Mouse (Mus musculus): Measurements from ENCODE around the gene Decr2.
"Not testable (repeated sequence)": the region's sequence is repeated elsewhere in the genome, so short reads cannot be mapped to it uniquely, and the experiment has no call there.

The Decr2 gene

GRCm38 (mm10) chr17:26057787-26058567, 32.2 kb downstream of the Decr2 start:
- no peak for DNase-seq (ENCODE audit: low spot score in 2 of 2)

GRCm38 (mm10) chr17:26057278-26057677, 32.9 kb downstream of the Decr2 start:
- DNase-seq (ENCODE audit: low spot score in 2 of 2), result no peak

GRCm38 (mm10) chr17:26055164-26055563, 35.0 kb downstream of the Decr2 start:
- DNase-seq (ENCODE audit: low spot score in 2 of 2), result no peak

- DNase-seq (ENCODE audit: low spot score in 2 of 2), result no peak
Measured at GRCm38 (mm10) chr17:26054133-26054845, 35.8 kb downstream of the Decr2 start.

- DNase-seq (ENCODE audit: low spot score in 2 of 2), result no peak
Measured at GRCm38 (mm10) chr17:26052706-26053105, 37.4 kb downstream of the Decr2 start.

GRCm38 (mm10) chr17:26052074-26052473, 38.1 kb downstream of the Decr2 start:
- no peak for DNase-seq (ENCODE audit: low spot score in 2 of 2)

GRCm38 (mm10) chr17:26048118-26048517, 42.0 kb downstream of the Decr2 start:
- no peak for DNase-seq (ENCODE audit: low spot score in 2 of 2)

- no peak for DNase-seq (ENCODE audit: low spot score in 2 of 2)
Measured at GRCm38 (mm10) chr17:26046253-26046997, 43.7 kb downstream of the Decr2 start.

- no peak for DNase-seq (ENCODE audit: low spot score in 2 of 2)
Measured at GRCm38 (mm10) chr17:26045285-26045684, 44.9 kb downstream of the Decr2 start.

GRCm38 (mm10) chr17:26043249-26043636, 46.9 kb downstream of the Decr2 start:
- no peak for DNase-seq (ENCODE audit: low spot score in 2 of 2)

GRCm38 (mm10) chr17:26042599-26043248, 47.4 kb downstream of the Decr2 start:
- DNase-seq (ENCODE audit: low spot score in 2 of 2), result no peak

- DNase-seq (ENCODE audit: low spot score in 2 of 2), result peak; percentile 21 to 68
Measured at GRCm38 (mm10) chr17:26041111-26041802, 48.9 kb downstream of the Decr2 start.

- DNase-seq (ENCODE audit: low spot score in 2 of 2), result not testable (repeated sequence)
Measured at GRCm38 (mm10) chr17:26040711-26041110, 49.4 kb downstream of the Decr2 start.

- no peak for DNase-seq (ENCODE audit: low spot score in 2 of 2)
Measured at GRCm38 (mm10) chr17:26032037-26032436, 58.1 kb downstream of the Decr2 start.

- no peak for DNase-seq (ENCODE audit: low spot score in 2 of 2)
Measured at GRCm38 (mm10) chr17:26031583-26031982, 58.6 kb downstream of the Decr2 start.

Measured in spleen, postnatal 4 days (tissue).